Mouse (Mus musculus) ES-E14 (cell line): ENCODE measurements at regions not wholly inside any gene's neighbourhood (a gene's known extent, or its start where the extent isn't known, plus 50 kb on each side); places are given as distances from the start of the nearest gene placed in this dataset.

Experiments used
- DNase-seq: peaks from one replicate; pipeline ENCODE4 v3.0.0-alpha.2; 2013; ENCODE audit warnings: low read depth, low spot score
- H3K27ac ChIP-seq: 2 replicates; pipeline ENCODE4 v1.5.1; 2012; ENCODE audit warnings: low read depth, mild to moderate bottlenecking, low read length, moderate library complexity, mixed read lengths; ENCODE audit not compliant: poor library complexity, insufficient read depth, severe bottlenecking
- H3K36me3 ChIP-seq: 2 replicates; pipeline ENCODE4 v1.6.1; 2012; ENCODE audit warnings: mild to moderate bottlenecking, low read length, moderate library complexity, mixed read lengths; ENCODE audit not compliant: control insufficient read depth, poor library complexity, insufficient read depth, severe bottlenecking
- H3K4me1 ChIP-seq, 2 experiments: fragments of 150-350 bp in 1 of 2; sonication (generic) in 1 of 2; 2 replicates each; pipeline ENCODE4 v1.6.1; 2012; ENCODE audit warnings: low read length in 2 of 2, mild to moderate bottlenecking in 1 of 2, mixed read lengths in 1 of 2; ENCODE audit not compliant: control insufficient read depth in 2 of 2, insufficient read depth in 2 of 2, poor library complexity in 1 of 2
- H3K4me3 ChIP-seq, 2 experiments: fragments of 150-350 bp in 1 of 2; sonication (generic) in 1 of 2; 2 replicates each; pipeline ENCODE4 v1.5.1; 2012; ENCODE audit warnings: low read length in 2 of 2, low read depth in 1 of 2, mild to moderate bottlenecking in 1 of 2, mixed read lengths in 1 of 2; ENCODE audit not compliant: insufficient read depth in 1 of 2, poor library complexity in 1 of 2, severe bottlenecking in 1 of 2
- H3K9ac ChIP-seq: 2 replicates; pipeline ENCODE4 v1.6.1; 2012; ENCODE audit warnings: low read depth, mild to moderate bottlenecking, low read length, mixed read lengths; ENCODE audit not compliant: poor library complexity, insufficient read depth, severe bottlenecking
- H3K9me3 ChIP-seq: fragments of 150-350 bp; sonication (generic); 2 replicates; pipeline ENCODE4 v1.6.1; 2012; ENCODE audit warnings: low read depth, mild to moderate bottlenecking, low read length; ENCODE audit not compliant: control insufficient read depth, insufficient read depth
- CHD2 ChIP-seq: IDR thresholded peaks from 2 replicates; pipeline ENCODE4 v1.6.1; 2014; ENCODE audit warnings: mild to moderate bottlenecking, low read depth, low read length, inconsistent platforms
- HCFC1 ChIP-seq: IDR thresholded peaks from 2 replicates; pipeline ENCODE4 v1.6.1; 2012; ENCODE audit warnings: low read length, inconsistent platforms, borderline replicate concordance; ENCODE audit not compliant: insufficient read depth
- MAFK ChIP-seq: IDR thresholded peaks from 2 replicates; pipeline ENCODE4 v1.6.1; 2014; ENCODE audit warnings: mild to moderate bottlenecking, low read depth, low read length, inconsistent platforms; ENCODE audit not compliant: insufficient read depth
- ZC3H11A ChIP-seq: IDR thresholded peaks from 2 replicates; pipeline ENCODE4 v1.6.1; 2012; ENCODE audit warnings: low read depth, mild to moderate bottlenecking, inconsistent platforms, low read length, borderline replicate concordance
- ZNF384 ChIP-seq: IDR thresholded peaks from 2 replicates; pipeline ENCODE4 v1.6.1; 2012; ENCODE audit warnings: low read depth, low read length, inconsistent platforms
- in situ Hi-C, 2 experiments: fragments of 600-800 bp; cut with MboI; formaldehyde crosslinking; loops; one replicate each; pipeline ENCODE4 v1.15.1; 2025; ENCODE audit warnings: low sequenced_read_pairs in 2 of 2, inconsistent platforms in 1 of 2; ENCODE audit not compliant: unreplicated experiment in 2 of 2

GRCm38 (mm10) chr1:120961984-120962383, 359.8 kb downstream of the En1 start:
- no peaks in the 10 kb centered on the region for H3K9me3 ChIP-seq
- H3K36me3 ChIP-seq: no peaks in the 10 kb centered on the region
- in situ Hi-C loops: no loop called here
- no peak for DNase-seq
- no peak overlapping the region for H3K27ac ChIP-seq
- no peak for TF ChIP-seq CHD2
- no peak for TF ChIP-seq ZNF384
- TF ChIP-seq MAFK: no peak
- no peak for TF ChIP-seq ZC3H11A
- no peak for TF ChIP-seq HCFC1
- no peak overlapping the region for H3K9ac ChIP-seq
- H3K4me3 ChIP-seq: no peak overlapping the region
- H3K4me1 ChIP-seq: peaks cover 0 to 3% of the 10 kb centered on the region in 2 experiments; a peak in 1 of 4 replicates

GRCm38 (mm10) chr1:120963477-120964178, 361.4 kb downstream of the En1 start:
- H3K27ac ChIP-seq: no peak overlapping the region
- H3K9me3 ChIP-seq: no peaks in the 10 kb centered on the region
- H3K9ac ChIP-seq: no peak overlapping the region
- no peak overlapping the region for H3K4me3 ChIP-seq
- in situ Hi-C loops: no loop called here
- no peaks in the 10 kb centered on the region for H3K36me3 ChIP-seq
- no peak for TF ChIP-seq ZNF384
- no peak for TF ChIP-seq MAFK
- no peak for TF ChIP-seq HCFC1
- H3K4me1 ChIP-seq: peaks cover 0 to 3% of the 10 kb centered on the region in 2 experiments; a peak in 1 of 4 replicates
- no peak for DNase-seq

GRCm38 (mm10) chr1:120964179-120964517, 361.9 kb downstream of the En1 start:
- Histone ChIP-seq H3K27ac (no peak overlapping the region), H3K4me1 (peaks cover 0 to 3% of the 10 kb centered on the region in 2 experiments; a peak in 1 of 4 replicates), H3K4me3 (no peak overlapping the region), H3K36me3 (no peaks in the 10 kb centered on the region), H3K9ac (no peak overlapping the region), H3K9me3 (no peaks in the 10 kb centered on the region)
- in situ Hi-C loops: no loop called here
- DNase-seq: no peak
- TF ChIP-seq ZNF384: no peak
- no peak for TF ChIP-seq HCFC1
- TF ChIP-seq CHD2: no peak
- no peak for TF ChIP-seq MAFK
- no peak for TF ChIP-seq ZC3H11A

GRCm38 (mm10) chr1:120966132-120966531, 363.9 kb downstream of the En1 start:
- peaks cover 0 to 3% of the 10 kb centered on the region in 2 experiments; a peak in 1 of 4 replicates for H3K4me1 ChIP-seq
- H3K9ac ChIP-seq: no peak overlapping the region
- no peak overlapping the region for H3K4me3 ChIP-seq
- in situ Hi-C loops: no loop called here
- DNase-seq: no peak
- H3K9me3 ChIP-seq: no peaks in the 10 kb centered on the region
- no peak for TF ChIP-seq HCFC1
- TF ChIP-seq ZNF384: no peak
- TF ChIP-seq CHD2: no peak
- no peak for TF ChIP-seq MAFK
- TF ChIP-seq ZC3H11A: no peak
- H3K36me3 ChIP-seq: no peaks in the 10 kb centered on the region
- H3K27ac ChIP-seq: no peak overlapping the region

GRCm38 (mm10) chr1:120974661-120975060, 357.7 kb downstream of the Insig2 start:
- in situ Hi-C loops: no loop called here
- Histone ChIP-seq H3K9ac (no peak overlapping the region), H3K4me3 (no peak overlapping the region), H3K27ac (no peak overlapping the region), H3K36me3 (no peaks in the 10 kb centered on the region), H3K9me3 (no peaks in the 10 kb centered on the region), H3K4me1 (peaks cover 0 to 4% of the 10 kb centered on the region in 2 experiments; a peak in 1 of 4 replicates)
- no peak for DNase-seq
- TF ChIP-seq CHD2 (no peak), ZNF384 (no peak), HCFC1 (no peak), ZC3H11A (no peak), MAFK (no peak)
